ENCODE assay signal across 27 mouse cellular contexts in genomic region chr11:20343952-20344351, GRCm38 (mm10).
"Had no signal": no experiment of that assay in that cellular context is flagged by ENCODE, and none has a peak within 500 bp of the region (broad histone marks: within the 10 kb centered on the region; RNA-seq: fewer than 3 reads in every experiment).

No protein-coding gene starts in this region.

- DNase-seq: cerebellum, adult 2 months; cerebellum, adult 8-10 months; cerebellum, adult 9-10 months; cerebellum, postnatal 10 days; cerebellum, postnatal 14 days; cerebellum, postnatal 25 days; cerebellum, postnatal 36 days; embryo, embryonic 11 days; forebrain, postnatal 0 days; gastrocnemius, adult 2 months; gastrocnemius, postnatal 10 days; gastrocnemius, postnatal 14 days; gastrocnemius, postnatal 25 days; gastrocnemius, postnatal 36 days; heart, adult 11 months; heart, adult 18-20 months had no signal

- H3K27me3 ChIP-seq: embryonic facial prominence, embryonic 12.5 days; embryonic facial prominence, embryonic 13.5 days; embryonic facial prominence, embryonic 15.5 days; forebrain, embryonic 12.5 days; forebrain, embryonic 13.5 days; forebrain, embryonic 15.5 days had no signal

- H3K36me3 ChIP-seq: embryonic facial prominence, embryonic 10.5 days; embryonic facial prominence, embryonic 12.5 days; embryonic facial prominence, embryonic 13.5 days; embryonic facial prominence, embryonic 15.5 days; forebrain, embryonic 10.5 days; forebrain, embryonic 12.5 days; forebrain, embryonic 15.5 days had no signal

- H3K9ac ChIP-seq: embryonic facial prominence, embryonic 12.5 days; embryonic facial prominence, embryonic 13.5 days; embryonic facial prominence, embryonic 15.5 days; forebrain, embryonic 12.5 days; forebrain, embryonic 13.5 days; forebrain, embryonic 15.5 days; forebrain, postnatal 0 days had no signal

- ATAC-seq: forebrain, embryonic 13.5 days; forebrain, embryonic 14.5 days; forebrain, embryonic 15.5 days; forebrain, embryonic 16.5 days had no signal

- H3K27ac ChIP-seq: embryonic facial prominence, embryonic 10.5 days; embryonic facial prominence, embryonic 12.5 days; embryonic facial prominence, embryonic 13.5 days; embryonic facial prominence, embryonic 15.5 days; forebrain, embryonic 10.5 days; forebrain, embryonic 12.5 days; forebrain, embryonic 13.5 days; forebrain, embryonic 15.5 days; gastrocnemius, adult 2 months had no signal

- H3K4me3 ChIP-seq: embryonic facial prominence, embryonic 10.5 days; embryonic facial prominence, embryonic 12.5 days; embryonic facial prominence, embryonic 13.5 days; embryonic facial prominence, embryonic 15.5 days; erythroblast, embryonic 14.5 days; forebrain, embryonic 10.5 days; forebrain, embryonic 12.5 days; forebrain, embryonic 13.5 days; forebrain, embryonic 15.5 days; gastrocnemius, adult 2 months had no signal

- H3K9me3 ChIP-seq: embryonic facial prominence, embryonic 10.5 days; embryonic facial prominence, embryonic 12.5 days; embryonic facial prominence, embryonic 13.5 days; embryonic facial prominence, embryonic 15.5 days; forebrain, embryonic 10.5 days; forebrain, embryonic 12.5 days; forebrain, embryonic 13.5 days; forebrain, embryonic 15.5 days had no signal

- H3K4me1 ChIP-seq: embryonic facial prominence, embryonic 10.5 days; embryonic facial prominence, embryonic 12.5 days; embryonic facial prominence, embryonic 13.5 days; embryonic facial prominence, embryonic 15.5 days; forebrain, embryonic 10.5 days; forebrain, embryonic 12.5 days had no signal

- H3K4me2 ChIP-seq: embryonic facial prominence, embryonic 12.5 days; embryonic facial prominence, embryonic 13.5 days; embryonic facial prominence, embryonic 15.5 days; forebrain, embryonic 12.5 days; forebrain, embryonic 13.5 days; forebrain, embryonic 15.5 days had no signal
